Mouse (Mus musculus): ENCODE results near the gene Cpne7. TPM values are rescaled to one million over a fixed set of nuclear protein-coding genes. Genes with fewer than 3 reads are reported as not detected.

The Cpne7 gene
- polyA plus RNA-seq, 1 experiment from 2014 or later = 0.53 TPM

DNA sequence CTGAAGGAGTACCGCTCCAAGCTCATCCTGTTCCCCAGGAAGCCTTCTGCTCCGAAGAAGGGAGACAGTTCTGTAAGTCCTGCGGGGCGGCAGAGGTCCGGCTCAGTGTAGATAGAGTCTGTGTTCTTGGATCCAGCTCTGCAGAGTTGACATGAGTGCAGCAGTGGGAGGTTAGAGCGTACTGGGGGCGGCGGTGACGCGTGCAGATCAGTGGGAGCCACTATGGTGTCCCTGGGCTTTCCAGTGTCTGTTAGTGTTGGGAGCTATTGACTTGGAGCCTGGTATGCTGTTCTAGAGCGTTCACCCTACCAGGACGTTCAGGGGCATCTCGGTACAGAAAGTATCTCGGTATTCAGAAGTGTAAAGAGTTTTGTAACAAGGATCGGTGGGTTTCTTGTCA, 13.9 kb upstream of the Cpne7 start:
- no peak for ATAC-seq (ENCODE audit: low FRiP score)
- Histone ChIP-seq H3K36me3 (peaks cover 28% of the 10 kb centered on the region), H3K27me3 (no peaks in the 10 kb centered on the region), H3K4me2 (peak overlapping the region; percentile 89), H3K9me3 (no peaks in the 10 kb centered on the region), H3K27ac (peak overlapping the region; percentile 97; the same call in 1 of the 2 replicates), H3K4me1 (replicated peaks) (peaks cover 22% of the 10 kb centered on the region), H3K4me3 (peak overlapping the region; percentile 80), H3K9ac (peak overlapping the region; percentile 98)
- 20% methylated on average over 15 of the region's 15 CpGs for WGBS

DNA sequence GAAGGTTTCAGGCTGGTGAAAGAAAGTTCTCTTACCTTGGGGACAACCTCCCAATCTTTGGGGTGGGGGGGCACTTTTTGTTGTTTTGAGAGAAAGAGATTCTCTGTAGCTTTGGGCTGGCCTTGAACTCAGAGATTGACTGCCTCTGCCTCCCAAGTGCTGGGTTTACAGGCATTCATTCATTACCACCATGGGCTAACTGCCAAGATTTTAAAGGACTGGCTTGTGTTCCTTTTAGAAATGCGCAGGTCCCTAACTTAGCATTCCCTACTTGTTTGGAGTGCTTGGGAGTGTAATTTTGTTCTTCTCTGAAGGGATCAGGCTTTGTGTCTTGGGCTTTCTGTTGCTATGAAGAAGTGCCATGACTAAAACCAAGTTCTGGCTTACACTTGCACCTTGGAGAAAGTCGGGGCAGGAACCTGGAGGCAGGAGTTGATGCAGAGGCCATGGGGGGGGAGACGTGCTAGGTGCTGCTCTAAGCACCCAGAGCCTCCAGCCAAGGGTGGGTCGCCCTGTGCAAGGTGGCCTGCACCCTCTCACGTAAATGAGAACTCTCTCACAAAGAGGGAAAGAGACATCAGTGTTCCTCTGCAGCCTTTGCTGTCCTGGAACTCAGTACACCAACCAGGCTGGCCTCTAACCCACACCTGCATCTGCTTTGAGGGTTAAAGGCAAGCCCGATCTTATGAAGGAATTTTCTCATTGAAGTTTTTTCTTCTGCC, 13.0 kb upstream of the Cpne7 start:
- peaks cover 22% of the 10 kb centered on the region for H3K4me1 ChIP-seq (replicated peaks)
- 88% methylated on average over 6 of the region's 6 CpGs for WGBS
- peak overlapping the region; percentile 80 for H3K4me3 ChIP-seq
- H3K9ac ChIP-seq = peak overlapping the region; percentile 98; the same call in 1 of the 2 replicates
- H3K9me3 ChIP-seq = no peaks in the 10 kb centered on the region
- H3K27ac ChIP-seq = 0 out of 2 replicates have a peak overlapping the region, but pooled peaks have one; percentile 97
- ATAC-seq (ENCODE audit: low FRiP score) = no peak
- H3K4me2 ChIP-seq = peak overlapping the region; percentile 89
- H3K27me3 ChIP-seq = no peaks in the 10 kb centered on the region
- peaks cover 24% of the 10 kb centered on the region for H3K36me3 ChIP-seq

DNA sequence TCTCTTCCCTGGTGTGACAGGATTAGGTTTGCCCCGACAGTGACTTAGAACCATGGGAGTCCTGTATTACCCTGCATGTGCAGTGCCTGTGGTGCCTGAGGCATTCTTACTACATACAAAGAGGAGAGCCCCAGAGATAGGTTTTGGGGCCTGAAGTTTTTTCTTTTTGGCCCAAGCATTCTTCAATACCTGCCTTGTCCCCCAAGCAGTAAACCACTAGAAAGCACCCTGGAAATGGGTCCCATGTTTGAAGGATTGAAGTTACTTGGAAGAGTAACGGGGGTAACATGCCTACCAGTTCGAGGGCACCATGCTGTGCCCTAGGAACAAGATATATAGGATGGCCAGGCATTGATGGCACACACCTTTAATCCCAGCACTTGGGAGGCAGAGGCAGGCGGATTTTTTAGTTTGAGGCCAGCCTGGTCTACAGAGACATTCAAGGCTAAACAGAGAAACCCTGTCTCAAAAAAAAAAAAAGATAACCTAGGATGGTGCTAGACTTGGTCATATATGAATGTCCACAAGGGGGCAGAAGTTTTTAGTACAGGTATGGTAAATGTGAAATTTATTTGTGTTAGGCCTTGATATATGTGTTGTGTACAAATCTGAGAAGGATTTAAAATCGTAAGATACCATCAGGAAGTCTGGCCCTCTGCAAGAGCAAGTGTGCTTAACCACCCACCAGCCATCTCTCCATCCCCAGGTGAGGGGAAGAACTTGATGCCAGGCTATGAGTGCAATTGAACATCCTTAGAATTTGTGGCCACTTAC, 11.4 kb upstream of the Cpne7 start:
- Histone ChIP-seq H3K4me2 (no peak overlapping the region), H3K27ac (no peak overlapping the region), H3K27me3 (no peaks in the 10 kb centered on the region), H3K4me3 (no peak overlapping the region), H3K9me3 (no peaks in the 10 kb centered on the region), H3K9ac (no peak overlapping the region), H3K36me3 (peaks cover 24% of the 10 kb centered on the region), H3K4me1 (replicated peaks) (peaks cover 22% of the 10 kb centered on the region)
- no peak for ATAC-seq (ENCODE audit: low FRiP score)
- 71% methylated on average over 5 of the region's 5 CpGs for WGBS

DNA sequence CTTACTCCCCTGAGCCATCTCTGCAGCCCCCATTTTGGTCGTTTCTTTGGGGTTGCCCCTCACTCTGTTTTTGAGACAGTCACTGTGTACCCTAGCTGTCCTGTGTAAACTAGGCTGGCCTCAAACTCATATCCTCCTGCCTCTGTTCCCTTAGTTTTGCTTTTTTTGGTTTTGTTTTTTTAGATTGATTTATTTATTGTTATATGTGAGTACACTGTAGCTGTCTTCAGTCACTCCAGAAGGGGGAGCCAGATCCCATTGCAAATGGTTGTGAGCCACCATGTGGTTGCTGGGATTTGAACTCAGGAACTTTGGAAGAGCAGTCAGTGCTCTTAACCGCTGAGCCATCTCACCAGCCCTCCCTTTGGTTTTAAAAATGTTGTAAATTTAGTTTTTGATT, 10.6 kb upstream of the Cpne7 start:
- 53% methylated on average over 2 of the region's 2 CpGs for WGBS
- no peak overlapping the region for H3K4me3 ChIP-seq
- H3K4me2 ChIP-seq = no peak overlapping the region
- peaks cover 21% of the 10 kb centered on the region for H3K4me1 ChIP-seq (replicated peaks)
- H3K36me3 ChIP-seq = peaks cover 24% of the 10 kb centered on the region
- no peaks in the 10 kb centered on the region for H3K27me3 ChIP-seq
- H3K9me3 ChIP-seq = no peaks in the 10 kb centered on the region
- H3K9ac ChIP-seq = no peak overlapping the region
- no peak overlapping the region for H3K27ac ChIP-seq
- ATAC-seq (ENCODE audit: low FRiP score) = no peak

DNA sequence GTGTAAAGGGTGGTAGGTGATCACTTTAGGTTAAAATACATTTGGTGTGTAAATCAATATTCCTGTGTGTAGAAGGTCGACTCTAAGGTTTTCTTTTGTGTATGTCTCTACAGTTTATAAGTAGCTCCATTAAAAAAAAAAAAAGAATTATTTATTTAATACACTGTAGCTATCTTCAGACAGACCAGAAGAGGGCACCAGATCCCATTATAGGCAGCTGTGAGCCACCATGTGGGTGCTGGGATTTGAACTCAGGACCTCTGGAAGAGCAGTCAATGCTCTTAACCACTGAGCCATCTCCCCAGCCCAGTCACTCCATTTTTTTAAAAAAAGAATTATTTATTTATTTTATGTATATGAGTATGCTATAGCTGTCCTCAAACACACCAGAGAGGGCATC, 9.2 kb upstream of the Cpne7 start:
- Histone ChIP-seq H3K4me1 (replicated peaks) (peaks cover 15% of the 10 kb centered on the region), H3K9ac (no peak overlapping the region), H3K4me2 (no peak overlapping the region), H3K27me3 (0 out of 2 replicates have a peak, but pooled peaks cover 3% of the 10 kb centered on the region), H3K4me3 (no peak overlapping the region), H3K9me3 (no peaks in the 10 kb centered on the region), H3K36me3 (peaks cover 24% of the 10 kb centered on the region), H3K27ac (no peak overlapping the region)
- ATAC-seq (ENCODE audit: low FRiP score) = no peak
- WGBS = 79% methylated on average over 1 of the region's 1 CpGs

DNA sequence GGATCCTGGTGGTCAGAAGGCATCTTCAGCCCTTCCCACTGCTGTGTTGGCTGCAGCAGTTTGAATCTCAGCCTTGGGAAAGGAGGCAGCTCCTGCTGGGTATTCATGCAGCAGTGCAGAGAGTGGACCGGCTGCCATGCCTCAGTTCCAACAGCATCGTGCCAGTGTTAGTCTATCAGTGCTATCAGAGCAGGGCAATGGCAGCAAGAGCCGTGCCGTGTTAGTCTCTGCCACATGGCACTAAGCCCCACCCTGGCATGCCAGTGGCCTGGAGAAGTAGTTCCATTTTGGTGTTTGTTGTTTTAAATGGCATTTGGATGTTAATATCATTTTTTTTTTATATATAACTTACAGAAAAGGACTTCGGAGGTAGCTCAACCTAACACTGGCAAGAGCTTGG, 8.2 kb upstream of the Cpne7 start:
- Histone ChIP-seq H3K27ac (no peak overlapping the region), H3K9me3 (no peaks in the 10 kb centered on the region), H3K4me3 (no peak overlapping the region), H3K4me1 (replicated peaks) (peaks cover 6% of the 10 kb centered on the region), H3K9ac (no peak overlapping the region), H3K27me3 (0 out of 2 replicates have a peak, but pooled peaks cover 5% of the 10 kb centered on the region), H3K36me3 (peaks cover 17% of the 10 kb centered on the region), H3K4me2 (no peak overlapping the region)
- no peak for ATAC-seq (ENCODE audit: low FRiP score)
- 83% methylated on average over 5 of the region's 5 CpGs for WGBS

DNA sequence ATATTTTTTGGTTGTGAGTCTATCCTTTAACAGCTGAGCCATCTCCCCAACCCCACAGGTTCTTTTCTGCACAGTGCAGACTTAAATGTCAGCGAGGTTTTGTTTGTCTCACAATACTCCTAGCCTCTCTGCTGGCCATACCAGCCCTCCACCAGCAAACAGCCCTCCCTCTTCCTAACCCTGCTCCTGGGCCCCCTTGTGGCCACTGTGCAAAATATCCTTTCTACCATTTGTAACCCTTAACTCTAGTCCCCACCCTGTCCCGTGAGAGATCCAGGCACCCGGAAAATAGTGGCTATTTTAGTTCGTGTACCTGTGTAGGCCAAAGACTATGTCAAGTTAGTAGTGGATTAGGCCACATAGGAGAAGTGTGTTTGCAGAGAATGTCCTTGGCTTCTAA, 6.5 kb upstream of the Cpne7 start:
- no peaks in the 10 kb centered on the region for H3K4me1 ChIP-seq (replicated peaks)
- no peak overlapping the region for H3K27ac ChIP-seq
- peaks cover 17% of the 10 kb centered on the region for H3K27me3 ChIP-seq
- H3K9me3 ChIP-seq = no peaks in the 10 kb centered on the region
- H3K4me3 ChIP-seq = no peak overlapping the region
- H3K9ac ChIP-seq = no peak overlapping the region
- WGBS = 17% methylated on average over 4 of the region's 4 CpGs
- no peak; the same call in 1 of the 2 replicates for ATAC-seq (ENCODE audit: low FRiP score)
- H3K4me2 ChIP-seq = no peak overlapping the region
- peaks cover 2% of the 10 kb centered on the region for H3K36me3 ChIP-seq

DNA sequence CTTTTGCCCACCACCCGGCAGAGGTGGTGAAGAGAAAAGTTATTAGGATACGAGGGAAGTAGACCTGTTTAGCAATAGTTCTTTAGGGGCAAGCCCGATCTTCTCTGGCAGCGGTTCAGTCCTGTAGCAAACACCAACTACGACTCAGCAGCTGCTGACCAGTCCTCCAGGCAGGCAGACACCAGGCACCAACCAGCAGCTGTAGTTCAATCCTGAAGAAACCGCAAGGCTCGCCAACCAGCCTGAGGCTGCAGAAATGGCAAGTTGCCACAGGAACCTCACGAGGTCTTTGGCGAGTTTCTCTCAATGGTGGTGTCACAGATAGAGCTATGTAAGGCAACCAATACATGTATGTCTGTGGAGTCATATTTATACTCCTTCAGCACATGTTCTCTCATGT, 4.3 kb upstream of the Cpne7 start:
- Histone ChIP-seq H3K9ac (no peak overlapping the region), H3K27me3 (peaks cover 39% of the 10 kb centered on the region), H3K36me3 (no peaks in the 10 kb centered on the region), H3K9me3 (no peaks in the 10 kb centered on the region), H3K4me1 (replicated peaks) (peaks cover 13% of the 10 kb centered on the region), H3K4me2 (no peak overlapping the region), H3K4me3 (no peak overlapping the region), H3K27ac (no peak overlapping the region)
- no peak for ATAC-seq (ENCODE audit: low FRiP score)
- WGBS = 88% methylated on average over 9 of the region's 9 CpGs

DNA sequence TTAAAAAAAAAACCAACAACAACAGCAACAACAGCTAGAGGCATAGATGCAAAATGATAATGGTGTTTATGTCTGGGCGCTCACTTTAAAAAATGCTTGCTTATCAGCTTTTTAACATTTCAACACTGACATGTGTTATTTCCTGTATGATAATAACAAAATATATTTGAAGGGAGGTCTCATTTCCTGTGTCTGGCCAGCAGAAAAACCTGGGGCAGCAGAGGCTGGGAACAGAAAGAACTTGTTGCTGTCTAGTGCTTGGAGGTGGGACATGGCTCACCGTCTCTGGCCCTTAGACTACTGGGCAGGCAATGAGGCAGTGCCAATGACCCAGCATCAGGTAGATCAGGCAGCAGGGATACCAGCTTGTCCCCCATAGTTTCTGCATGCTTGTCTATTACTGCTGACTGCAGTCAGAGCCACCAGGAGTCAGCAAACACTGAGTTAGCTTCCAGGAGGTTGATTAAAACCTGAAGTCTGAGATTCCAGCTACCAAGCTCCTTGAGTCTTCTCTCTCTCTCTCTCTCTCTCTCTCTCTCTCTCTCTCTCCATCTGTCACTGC, 3.2 kb upstream of the Cpne7 start:
- H3K9me3 ChIP-seq = no peaks in the 10 kb centered on the region
- H3K9ac ChIP-seq = no peak overlapping the region
- no peak overlapping the region for H3K4me2 ChIP-seq
- H3K27me3 ChIP-seq = peaks cover 50% of the 10 kb centered on the region
- no peak overlapping the region for H3K4me3 ChIP-seq
- H3K27ac ChIP-seq = no peak overlapping the region
- ATAC-seq (ENCODE audit: low FRiP score) = no peak
- 74% methylated on average over 2 of the region's 2 CpGs for WGBS
- H3K4me1 ChIP-seq (replicated peaks) = peaks cover 17% of the 10 kb centered on the region
- H3K36me3 ChIP-seq = no peaks in the 10 kb centered on the region

DNA sequence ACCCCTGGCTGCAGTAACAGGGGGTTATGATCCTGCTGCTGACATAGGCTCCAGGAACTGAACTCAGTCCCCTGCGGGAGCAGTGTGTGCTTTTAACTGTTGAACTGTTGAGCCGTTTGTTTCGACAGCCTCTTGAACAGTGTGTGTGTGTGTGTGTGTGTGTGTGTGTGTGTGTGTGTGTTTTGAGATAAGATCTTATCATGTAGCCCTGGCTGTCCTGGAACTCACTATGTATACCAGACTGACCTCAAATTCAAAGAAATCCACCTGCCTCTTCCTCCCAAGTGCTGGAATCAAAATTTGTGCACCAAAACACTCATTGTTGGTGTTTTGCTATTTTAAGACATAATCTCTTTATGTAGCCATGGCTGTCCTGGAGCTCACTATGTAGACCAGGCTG, 2.5 kb upstream of the Cpne7 start:
- no peak overlapping the region for H3K9ac ChIP-seq
- 63% methylated on average over 3 of the region's 3 CpGs for WGBS
- H3K4me2 ChIP-seq = no peak overlapping the region
- H3K4me1 ChIP-seq (replicated peaks) = peaks cover 17% of the 10 kb centered on the region
- H3K9me3 ChIP-seq = no peaks in the 10 kb centered on the region
- H3K27ac ChIP-seq = no peak overlapping the region
- no peaks in the 10 kb centered on the region for H3K36me3 ChIP-seq
- ATAC-seq (ENCODE audit: low FRiP score) = no peak
- no peak overlapping the region for H3K4me3 ChIP-seq
- H3K27me3 ChIP-seq = peaks cover 56% of the 10 kb centered on the region

DNA sequence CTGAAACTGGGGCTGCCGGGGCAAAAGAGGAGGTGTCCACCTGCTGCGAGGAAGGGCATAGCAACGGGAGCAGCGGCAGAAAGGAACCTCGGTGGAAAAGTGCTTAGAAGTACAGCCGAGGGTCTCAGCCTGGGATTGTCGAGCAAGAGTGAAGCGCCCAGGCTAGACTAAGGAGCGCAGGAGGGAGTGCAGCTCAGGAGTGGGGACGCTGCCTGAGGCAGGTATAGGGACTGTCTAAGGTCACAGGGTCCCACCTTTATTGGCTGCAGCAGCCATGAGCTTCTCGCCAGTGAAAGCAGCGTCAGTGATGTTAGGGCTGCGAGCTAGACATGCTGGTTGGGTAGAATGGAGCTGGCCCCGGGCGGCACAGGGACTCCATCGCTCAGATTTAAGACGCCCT, 570 bp downstream of the Cpne7 start:
- H3K4me2 ChIP-seq = peak overlapping the region; percentile 71
- H3K27ac ChIP-seq = no peak overlapping the region
- peaks cover 68% of the 10 kb centered on the region for H3K27me3 ChIP-seq
- no peaks in the 10 kb centered on the region for H3K9me3 ChIP-seq
- H3K4me1 ChIP-seq (replicated peaks) = peaks cover 17% of the 10 kb centered on the region
- no peak for ATAC-seq (ENCODE audit: low FRiP score)
- H3K36me3 ChIP-seq = no peaks in the 10 kb centered on the region
- 3% methylated on average over 17 of the region's 17 CpGs for WGBS
- H3K4me3 ChIP-seq = peak overlapping the region; percentile 47
- H3K9ac ChIP-seq = peak overlapping the region; percentile 65

DNA sequence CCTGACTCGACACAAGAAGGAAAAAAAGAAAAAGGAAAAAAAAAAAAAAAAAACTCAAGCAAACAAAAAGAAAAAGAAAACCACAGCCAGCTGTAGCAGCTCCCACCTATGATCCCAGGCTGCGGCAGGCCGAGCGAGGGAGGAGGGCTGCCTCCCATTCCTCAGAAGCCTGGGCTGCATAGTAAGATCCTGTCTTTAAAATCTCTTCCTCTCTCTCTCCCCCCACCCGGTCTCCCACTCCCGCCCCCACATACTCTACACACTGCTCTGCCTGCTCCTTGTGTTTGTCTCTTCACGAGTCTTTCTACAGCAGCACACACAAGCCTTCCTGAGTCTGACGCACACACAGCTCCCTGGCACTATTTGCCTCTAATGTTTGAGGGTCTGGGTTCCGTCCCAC, 4.9 kb downstream of the Cpne7 start:
- Histone ChIP-seq H3K4me3 (no peak overlapping the region), H3K27me3 (peaks cover 65% of the 10 kb centered on the region), H3K4me2 (no peak overlapping the region), H3K9ac (no peak overlapping the region), H3K27ac (no peak overlapping the region), H3K4me1 (replicated peaks) (peaks cover 12% of the 10 kb centered on the region), H3K36me3 (no peaks in the 10 kb centered on the region), H3K9me3 (no peaks in the 10 kb centered on the region)
- no peak for ATAC-seq (ENCODE audit: low FRiP score)
- WGBS = 69% methylated on average over 9 of the region's 9 CpGs
